Mouse (Mus musculus) MEL (cell line): ENCODE results near the gene Srgap2. TPM values are rescaled to one million over a fixed set of nuclear protein-coding genes. Genes with fewer than 3 reads are reported as not detected.

Experiments
- DNase-seq: peaks from one replicate; pipeline ENCODE4 v3.0.0; 2011; ENCODE audit warnings: low read depth, low spot score
- H3K27ac ChIP-seq: 2 replicates; pipeline ENCODE4 v1.5.1; 2012; ENCODE audit warnings: low read depth, mild to moderate bottlenecking, control low read depth, low read length, moderate library complexity; ENCODE audit not compliant: control insufficient read depth
- H3K27me3 ChIP-seq, 2 experiments: fragments of 150-350 bp in 1 of 2; sonication (generic) in 1 of 2; 2 replicates each; pipeline ENCODE4 v1.6.1; 2012; ENCODE audit warnings: low read length in 2 of 2, mild to moderate bottlenecking in 2 of 2, improper control_type of control experiment in 1 of 2, moderate library complexity in 1 of 2; ENCODE audit not compliant: insufficient read depth in 2 of 2, control insufficient read depth in 1 of 2
- H3K36me3 ChIP-seq, 2 experiments: 2 replicates each; pipeline ENCODE4 v1.6.1; 2012 to 2014; ENCODE audit warnings: low read length in 2 of 2, improper control_type of control experiment in 1 of 2, inconsistent platforms in 1 of 2, mild to moderate bottlenecking in 1 of 2; ENCODE audit not compliant: insufficient read depth in 2 of 2, control insufficient read depth in 1 of 2
- H3K4me1 ChIP-seq, 2 experiments: fragments of 150-350 bp in 1 of 2; sonication (generic) in 1 of 2; 2 replicates each; pipeline ENCODE4 v1.6.1; 2012; ENCODE audit warnings: low read length in 2 of 2, improper control_type of control experiment in 1 of 2, mild to moderate bottlenecking in 1 of 2; ENCODE audit not compliant: insufficient read depth in 2 of 2, control insufficient read depth in 1 of 2
- H3K4me3 ChIP-seq, 2 experiments: fragments of 150-350 bp in 1 of 2; sonication (generic) in 1 of 2; 2 replicates each; pipeline ENCODE4 v1.5.1; 2012; ENCODE audit warnings: low read depth in 2 of 2, low read length in 2 of 2, mild to moderate bottlenecking in 2 of 2, moderate library complexity in 2 of 2, control low read depth in 1 of 2, improper control_type of control experiment in 1 of 2; ENCODE audit not compliant: control insufficient read depth in 1 of 2, insufficient read depth in 1 of 2
- H3K79me2 ChIP-seq: 2 replicates; pipeline ENCODE4 v1.6.1; 2012; ENCODE audit warnings: mild to moderate bottlenecking, low read length, moderate library complexity; ENCODE audit not compliant: control insufficient read depth, poor library complexity, insufficient read depth
- H3K9ac ChIP-seq: 2 replicates; pipeline ENCODE4 v1.6.1; 2012; ENCODE audit warnings: low read depth, mild to moderate bottlenecking, control low read depth, low read length, moderate library complexity; ENCODE audit not compliant: control insufficient read depth, poor library complexity, severe bottlenecking
- H3K9me3 ChIP-seq: fragments of 150-350 bp; sonication (generic); replicated peaks from 2 replicates; pipeline ENCODE4 v1.6.1; 2012; ENCODE audit warnings: mild to moderate bottlenecking, low read length, improper control_type of control experiment, moderate library complexity; ENCODE audit not compliant: insufficient read depth
- EP300 ChIP-seq, 2 experiments: IDR thresholded peaks; 2 replicates each; pipeline ENCODE4 v1.6.1; 2011; ENCODE audit warnings: improper control_type of control experiment in 2 of 2, low read length in 2 of 2, low read depth in 1 of 2, mild to moderate bottlenecking in 1 of 2
- GATA1 ChIP-seq: IDR thresholded peaks from 2 replicates; pipeline ENCODE4 v1.6.1; 2011; ENCODE audit warnings: low read depth, low read length, improper control_type of control experiment
- JUND ChIP-seq: IDR thresholded peaks from 2 replicates; pipeline ENCODE4 v1.6.1; 2011; ENCODE audit warnings: low read depth, mild to moderate bottlenecking, improper control_type of control experiment, low read length
- MEF2A ChIP-seq: IDR thresholded peaks from 2 replicates; pipeline ENCODE4 v1.6.1; 2014; ENCODE audit warnings: low read depth, mild to moderate bottlenecking, inconsistent platforms, low read length, improper control_type of control experiment; ENCODE audit not compliant: poor library complexity, insufficient replicate concordance, severe bottlenecking; ENCODE audit errors: extremely low read depth
- NRF1 ChIP-seq: IDR thresholded peaks from 2 replicates; pipeline ENCODE4 v1.6.1; 2014; ENCODE audit warnings: low read depth, mild to moderate bottlenecking, inconsistent platforms, low read length, improper control_type of control experiment, moderate library complexity; ENCODE audit not compliant: poor library complexity, insufficient read depth, severe bottlenecking
- POLR2AphosphoS2 ChIP-seq: IDR thresholded peaks from 2 replicates; pipeline ENCODE4 v1.6.1; 2011; ENCODE audit warnings: low read length, improper control_type of control experiment
- RCOR1 ChIP-seq: IDR thresholded peaks from 2 replicates; pipeline ENCODE4 v1.6.1; 2012; ENCODE audit warnings: low read depth, mild to moderate bottlenecking, inconsistent platforms, low read length, improper control_type of control experiment
- SIN3A ChIP-seq: IDR thresholded peaks from 2 replicates; pipeline ENCODE4 v1.6.1; 2012; ENCODE audit warnings: low read length, improper control_type of control experiment, inconsistent platforms
- TAL1 ChIP-seq: IDR thresholded peaks from 2 replicates; pipeline ENCODE4 v1.6.1; 2012; ENCODE audit warnings: mild to moderate bottlenecking, inconsistent platforms, low read length, moderate library complexity, mixed read lengths
- UBTF ChIP-seq: IDR thresholded peaks from 2 replicates; pipeline ENCODE4 v1.6.1; 2012; ENCODE audit warnings: low read depth, mild to moderate bottlenecking, inconsistent platforms, low read length, improper control_type of control experiment, moderate library complexity, borderline replicate concordance; ENCODE audit not compliant: insufficient read depth
- USF1 ChIP-seq: IDR thresholded peaks from 2 replicates; pipeline ENCODE4 v1.6.1; 2014; ENCODE audit warnings: low read depth, mild to moderate bottlenecking, inconsistent platforms, low read length, improper control_type of control experiment, moderate library complexity
- ZC3H11A ChIP-seq: IDR thresholded peaks from 2 replicates; pipeline ENCODE4 v1.6.1; 2012; ENCODE audit warnings: low read depth, mild to moderate bottlenecking, inconsistent platforms, low read length, improper control_type of control experiment
- ZMIZ1 ChIP-seq: IDR thresholded peaks from 2 replicates; pipeline ENCODE4 v1.6.1; 2012; ENCODE audit warnings: low read depth, mild to moderate bottlenecking, inconsistent platforms, low read length, improper control_type of control experiment, moderate library complexity
- polyA plus RNA-seq, 2 experiments: library from polyadenylated mRNA; stranded (reverse) in 1 of 2; unstranded in 1 of 2; fragments of >175 nt in 1 of 2; fragments of >200 nt in 1 of 2; gene quantifications; 2 replicates each; pipeline versions ENCODE4 v1.2.1 to v1.2.4; 2012; ENCODE audit warnings: low replicate concordance in 2 of 2, low read depth in 1 of 2; ENCODE audit not compliant: insufficient read length in 2 of 2, insufficient read depth in 1 of 2, missing spikeins in 1 of 2
- total RNA-seq: library from RNA; depleted of rRNA; stranded (reverse); fragments of 300-350 nt; gene quantifications from 2 replicates; pipeline ENCODE4 v1.2.3, GENCODE M21; 2012

Srgap2 gene
- total and polyA plus RNA-seq, 3 experiments: 9.0 to 25.3 TPM; not detected in 1

GRCm38 (mm10) chr1:131384406-131384805 is 142.7 kb downstream of the Srgap2 start (continued):
- TF ChIP-seq NRF1: no peak
- TF ChIP-seq, all 39 proteins: peak for 10

DNA sequence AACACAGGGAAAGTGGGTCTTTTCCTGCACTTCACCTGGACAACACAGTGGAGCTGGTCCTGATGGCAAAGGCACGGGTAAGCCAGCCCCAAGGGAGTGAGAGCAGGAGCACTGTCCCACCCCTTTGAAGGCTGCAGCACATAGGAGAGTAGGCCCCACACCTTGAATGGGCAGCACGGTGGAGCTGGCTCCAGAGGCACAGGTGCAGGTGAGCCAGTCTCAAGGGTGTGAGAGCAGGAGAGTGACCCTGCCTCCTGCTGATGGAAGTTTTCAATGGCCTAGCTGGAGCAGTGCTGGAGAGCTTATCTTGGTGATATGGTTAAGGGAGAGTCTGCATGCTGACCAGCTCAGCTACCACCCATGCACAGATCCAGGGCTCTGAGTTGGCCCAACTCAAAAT is 145.0 kb downstream of the Srgap2 start:
- Histone ChIP-seq H3K9me3 (no peaks in the 10 kb centered on the region), H3K9ac (no peak overlapping the region), H3K27ac (no peak overlapping the region), H3K27me3 (no peaks in the 10 kb centered on the region), H3K4me1 (peaks cover 20 to 25% of the 10 kb centered on the region in 2 experiments), H3K4me3 (no peak overlapping the region), H3K36me3 (peaks cover 0 to 49% of the 10 kb centered on the region in 2 experiments; a peak in 2 of 4 replicates), H3K79me2 (peaks cover 2% of the 10 kb centered on the region; the same call in 1 of the 2 replicates)
- TF ChIP-seq ZMIZ1 (no peak), POLR2AphosphoS2 (no peak), RCOR1 (no peak), UBTF (no peak), MEF2A (no peak), ZC3H11A (no peak), TAL1 (no peak), EP300 (IDR thresholded peaks at IDR 0.05; ENCODE audit: low read depth in 1 of 2, low read length in 2 of 2) (no peak), SIN3A (no peak), USF1 (no peak)
- no peak for DNase-seq

GRCm38 (mm10) chr1:131380254-131380653 is 146.9 kb downstream of the Srgap2 start:
- Histone ChIP-seq H3K79me2 (peaks cover 2% of the 10 kb centered on the region; the same call in 1 of the 2 replicates), H3K27ac (no peak overlapping the region), H3K4me3 (no peak overlapping the region), H3K9ac (no peak overlapping the region), H3K9me3 (no peaks in the 10 kb centered on the region), H3K36me3 (peaks cover 0 to 43% of the 10 kb centered on the region in 2 experiments; a peak in 2 of 4 replicates), H3K4me1 (peaks cover 14 to 25% of the 10 kb centered on the region in 2 experiments), H3K27me3 (no peaks in the 10 kb centered on the region)
- TF ChIP-seq JUND (no peak), GATA1 (0 out of 2 replicates have a peak, but pooled peaks have one; percentile 19)
- peak; percentile 69 for DNase-seq
